27 mouse cellular contexts compared by ENCODE assay signal in genomic region chr13:54338815-54339214, GRCm38 (mm10). TPM values are rescaled to one million over a fixed set of nuclear protein-coding genes. Genes with fewer than 3 reads are reported as not detected.
DNase-seq lines count a peak whose midpoint lies in the region; ATAC-seq and TF ChIP-seq lines count a peak whose summit lies in the region.
"Had no signal": no experiment of that assay in that cellular context is flagged by ENCODE, and none has a peak within 500 bp of the region (broad histone marks: within the 10 kb centered on the region; RNA-seq: fewer than 3 reads in every experiment).

No protein-coding gene starts in this region.

- no peaks in the 10 kb centered on the region for H3K27me3 ChIP-seq in forebrain, postnatal 0 days (ENCODE audit: insufficient read depth, low read length)
- no peaks in the 10 kb centered on the region for H3K27me3 ChIP-seq in forebrain, embryonic 16.5 days (replicated peaks; ENCODE audit: control insufficient read depth, insufficient read depth, low read length)
- no peaks in the 10 kb centered on the region for H3K27me3 ChIP-seq in kidney, postnatal 0 days (ENCODE audit: insufficient read depth, low read length)
- H3K27me3 ChIP-seq in lung, postnatal 0 days (replicated peaks; ENCODE audit: insufficient read depth, low read length), result no peaks in the 10 kb centered on the region
- H3K27me3 ChIP-seq: forebrain, embryonic 13.5 days; heart, embryonic 12.5 days; limb, embryonic 13.5 days; midbrain, embryonic 15.5 days had no signal

- no peak overlapping the region for H3K27ac ChIP-seq in forebrain, postnatal 0 days (ENCODE audit: low read depth, low read length)
- no peak overlapping the region for H3K27ac ChIP-seq in forebrain, embryonic 16.5 days (ENCODE audit: low read length)
- H3K27ac ChIP-seq in kidney, postnatal 0 days, result no peak overlapping the region
- no peak overlapping the region for H3K27ac ChIP-seq in lung, postnatal 0 days (ENCODE audit: low read length)
- H3K27ac ChIP-seq: forebrain, embryonic 13.5 days; heart, adult 2 months; hindbrain, embryonic 14.5 days; limb, embryonic 13.5 days; midbrain, embryonic 15.5 days had no signal

- no peak for DNase-seq in forebrain, postnatal 0 days
- no peak for DNase-seq in kidney, postnatal 0 days (ENCODE audit: low spot score)
- DNase-seq in kidney, adult 18-20 months, result no peak
- no peak for DNase-seq in lung, postnatal 0 days (ENCODE audit: low spot score)
- no peak for DNase-seq in lung, postnatal 4 days
- DNase-seq in urinary bladder, postnatal 36 days (ENCODE audit: low spot score in 2 of 2), result no peak
- DNase-seq: adrenal gland, postnatal 25 days; cerebellum, adult 18-20 months; cerebellum, postnatal 14 days; heart, adult 2 months; heart, postnatal 4 days; kidney, adult 8-10 months; kidney, postnatal 14 days; lung, adult 18-20 months; lung, postnatal 10 days; right cerebral cortex, adult 18-20 months; spleen, adult 18-20 months; thymus, adult 18-20 months; thymus, postnatal 36 days had no signal

- no peaks in the 10 kb centered on the region for H3K4me1 ChIP-seq in forebrain, postnatal 0 days (ENCODE audit: insufficient read depth)
- peaks cover 8% of the 10 kb centered on the region for H3K4me1 ChIP-seq in forebrain, embryonic 16.5 days (replicated peaks; ENCODE audit: control insufficient read depth, insufficient read depth, low read length)
- H3K4me1 ChIP-seq in kidney, postnatal 0 days (replicated peaks; ENCODE audit: insufficient read depth, low read length), result no peaks in the 10 kb centered on the region
- no peaks in the 10 kb centered on the region for H3K4me1 ChIP-seq in lung, postnatal 0 days (ENCODE audit: insufficient read depth, low read depth, low read length)
- H3K4me1 ChIP-seq: heart, embryonic 12.5 days; midbrain, embryonic 15.5 days had no signal

- H3K4me3 ChIP-seq in forebrain, postnatal 0 days (ENCODE audit: low read depth, low read length), result no peak overlapping the region
- no peak overlapping the region for H3K4me3 ChIP-seq in forebrain, embryonic 16.5 days (replicated peaks; ENCODE audit: low read length)
- H3K4me3 ChIP-seq in kidney, postnatal 0 days (replicated peaks; ENCODE audit: low read depth, low read length), result no peak overlapping the region
- no peak overlapping the region for H3K4me3 ChIP-seq in lung, postnatal 0 days (ENCODE audit: low read depth, low read length)
- H3K4me3 ChIP-seq: forebrain, embryonic 13.5 days; heart, adult 2 months; heart, embryonic 12.5 days; limb, embryonic 13.5 days; midbrain, embryonic 15.5 days had no signal

- peak; percentile 43; the same call in 1 of the 2 replicates for TF ChIP-seq CTCF in forebrain, postnatal 0 days (IDR thresholded peaks at IDR 0.05; ENCODE audit: low read depth)
- peak; percentile 50 for TF ChIP-seq CTCF in kidney, postnatal 0 days (IDR thresholded peaks at IDR 0.05; ENCODE audit: low read depth)
- TF ChIP-seq CTCF in lung, postnatal 0 days (IDR thresholded peaks at IDR 0.05), result peak; percentile 33

- no peak for ATAC-seq in forebrain, postnatal 0 days
- no peak for ATAC-seq in forebrain, embryonic 16.5 days
- ATAC-seq in kidney, postnatal 0 days (replicated peaks; ENCODE audit: low FRiP score, low read depth), result no peak
- no peak for ATAC-seq in lung, postnatal 0 days
- ATAC-seq: forebrain, embryonic 13.5 days; inflammation-experienced regulatory T-cells, adult 6 months; midbrain, embryonic 15.5 days had no signal

- no peaks in the 10 kb centered on the region for H3K36me3 ChIP-seq in forebrain, postnatal 0 days (ENCODE audit: insufficient read depth)
- H3K36me3 ChIP-seq in forebrain, embryonic 16.5 days (ENCODE audit: control insufficient read depth, insufficient read depth), result no peaks in the 10 kb centered on the region
- no peaks in the 10 kb centered on the region for H3K36me3 ChIP-seq in kidney, postnatal 0 days (ENCODE audit: insufficient read depth, low read length)
- H3K36me3 ChIP-seq in lung, postnatal 0 days (ENCODE audit: insufficient read depth, low read length), result no peaks in the 10 kb centered on the region
- H3K36me3 ChIP-seq: heart, embryonic 12.5 days; limb, embryonic 13.5 days; midbrain, embryonic 15.5 days had no signal

- no peak for TF ChIP-seq EP300 in lung, postnatal 0 days (IDR thresholded peaks at IDR 0.05)

- no peaks in the 10 kb centered on the region for H3K9me3 ChIP-seq in forebrain, postnatal 0 days (ENCODE audit: low read length)
- no peaks in the 10 kb centered on the region for H3K9me3 ChIP-seq in forebrain, embryonic 16.5 days (ENCODE audit: control insufficient read depth, low read length)
- H3K9me3 ChIP-seq in kidney, postnatal 0 days (replicated peaks; ENCODE audit: low read length), result no peaks in the 10 kb centered on the region
- H3K9me3 ChIP-seq in lung, postnatal 0 days (ENCODE audit: low read length), result no peaks in the 10 kb centered on the region
- H3K9me3 ChIP-seq: forebrain, embryonic 13.5 days; heart, embryonic 12.5 days; limb, embryonic 13.5 days; midbrain, embryonic 15.5 days had no signal

- H3K4me2 ChIP-seq in forebrain, postnatal 0 days (ENCODE audit: low read depth), result no peak overlapping the region
- H3K4me2 ChIP-seq in forebrain, embryonic 16.5 days (ENCODE audit: low read length), result no peak overlapping the region
- no peak overlapping the region for H3K4me2 ChIP-seq in kidney, postnatal 0 days (ENCODE audit: low read length)
- H3K4me2 ChIP-seq in lung, postnatal 0 days (replicated peaks; ENCODE audit: low read depth, low read length), result no peak overlapping the region
- H3K4me2 ChIP-seq: forebrain, embryonic 13.5 days; heart, embryonic 12.5 days; hindbrain, embryonic 14.5 days; limb, embryonic 13.5 days; liver, embryonic 11.5 days; midbrain, embryonic 15.5 days had no signal

- no peak overlapping the region for H3K9ac ChIP-seq in forebrain, postnatal 0 days
- H3K9ac ChIP-seq in forebrain, embryonic 16.5 days (replicated peaks; ENCODE audit: low read depth, low read length), result no peak overlapping the region
- H3K9ac ChIP-seq in kidney, postnatal 0 days (ENCODE audit: low read depth, low read length), result no peak overlapping the region
- H3K9ac ChIP-seq in lung, postnatal 0 days (replicated peaks; ENCODE audit: low read depth), result no peak overlapping the region
- H3K9ac ChIP-seq: forebrain, embryonic 13.5 days; heart, embryonic 12.5 days; hindbrain, embryonic 14.5 days; limb, embryonic 13.5 days; midbrain, embryonic 15.5 days had no signal

- 76% methylated on average over 5 of the region's 5 CpGs for WGBS in forebrain, postnatal 0 days
- WGBS in forebrain, embryonic 16.5 days, result 88% methylated on average over 5 of the region's 5 CpGs
- WGBS in kidney, postnatal 0 days, result 89% methylated on average over 5 of the region's 5 CpGs
- WGBS in lung, postnatal 0 days, result 66% methylated on average over 5 of the region's 5 CpGs

RNA-seq across cellular contexts. Expression of gene Cplx2, which starts 32.3 kb away (rescaled TPM):
- total RNA-seq in forebrain, postnatal 0 days (2014; rRNA removed), result 98.4 and 102 TPM in 2 replicates
- 40.0 and 49.8 TPM in 2 replicates for polyA plus RNA-seq in forebrain, postnatal 0 days (2015; fragmentation: Nextera tagmentation; extraction: Ambion mirVana)
- polyA plus RNA-seq in forebrain, embryonic 16.5 days (2015; fragmentation: Nextera tagmentation; extraction: Ambion mirVana), result 31.8 and 34.3 TPM in 2 replicates
- 4.0 and 4.5 TPM in 2 replicates for polyA plus RNA-seq in kidney, postnatal 0 days (2015; fragmentation: Nextera tagmentation; extraction: Ambion mirVana)
- 3.0 and 3.1 TPM in 2 replicates for polyA plus RNA-seq in lung, postnatal 0 days (2015; fragmentation: Nextera tagmentation; extraction: Ambion mirVana)
- polyA plus RNA-seq: inflammation-experienced regulatory T-cells, adult 6 months had no signal
